17 mouse cellular contexts compared by ENCODE assay signal in genomic region chr11:43408888-43409287, GRCm38 (mm10).
"Had no signal": no experiment of that assay in that cellular context is flagged by ENCODE, and none has a peak within 500 bp of the region (broad histone marks: within the 10 kb centered on the region; RNA-seq: fewer than 3 reads in every experiment).

No protein-coding gene starts in this region.

- ATAC-seq: lung, postnatal 0 days; midbrain, embryonic 13.5 days; midbrain, embryonic 15.5 days had no signal

- H3K27me3 ChIP-seq: lung, embryonic 15.5 days; megakaryocyte, embryonic 14.5 days; midbrain, embryonic 13.5 days; midbrain, embryonic 15.5 days; neural tube, embryonic 12.5 days; stomach, embryonic 15.5 days had no signal

- H3K9me3 ChIP-seq: lung, embryonic 15.5 days; stomach, embryonic 15.5 days had no signal

- H3K36me3 ChIP-seq: lung, embryonic 15.5 days; midbrain, embryonic 13.5 days; midbrain, embryonic 15.5 days; neural tube, embryonic 12.5 days; stomach, embryonic 15.5 days had no signal

- H3K27ac ChIP-seq: lung, embryonic 15.5 days; macrophage; midbrain, embryonic 13.5 days; midbrain, embryonic 15.5 days; neural tube, embryonic 12.5 days; stomach, embryonic 15.5 days; stomach, postnatal 0 days had no signal

- H3K4me3 ChIP-seq: lung, embryonic 15.5 days; megakaryocyte, embryonic 14.5 days; midbrain, embryonic 13.5 days; midbrain, embryonic 15.5 days; neural tube, embryonic 12.5 days; stomach, embryonic 15.5 days had no signal

- H3K4me2 ChIP-seq: lung, embryonic 15.5 days; midbrain, embryonic 11.5 days; midbrain, embryonic 13.5 days; midbrain, embryonic 15.5 days; neural tube, embryonic 12.5 days; stomach, embryonic 15.5 days had no signal

- H3K9ac ChIP-seq: lung, embryonic 15.5 days; midbrain, embryonic 13.5 days; midbrain, embryonic 15.5 days; neural tube, embryonic 12.5 days; stomach, embryonic 15.5 days had no signal

- H3K4me1 ChIP-seq: lung, embryonic 15.5 days; midbrain, embryonic 13.5 days; midbrain, embryonic 15.5 days; neural tube, embryonic 12.5 days; stomach, embryonic 15.5 days had no signal

- DNase-seq: lung, adult 2 months; lung, postnatal 14 days; lung, postnatal 36 days; right cerebral cortex, postnatal 14 days; thymus, adult 2 months; thymus, postnatal 25 days; thymus, postnatal 4 days had no signal
